Mouse (Mus musculus) kidney, embryonic 15.5 days (tissue): ENCODE data around the gene Grb7. TPM values are rescaled to one million over a fixed set of nuclear protein-coding genes. Genes with fewer than 3 reads are reported as not detected.

Experiments
- ATAC-seq: fragments of 200-750 bp; cut with Nextera tagmentation; replicated peaks from 2 replicates; pipeline ENCODE4 v1.8.0; 2017; ENCODE audit warnings: moderate TSS enrichment; ENCODE audit not compliant: low FRiP score
- H3K27ac ChIP-seq: fragments of 300-500 bp; sonication (generic); 2 replicates; pipeline ENCODE4 v1.5.1; 2015; ENCODE audit warnings: mild to moderate bottlenecking, inconsistent platforms
- H3K27me3 ChIP-seq: fragments of 300-500 bp; sonication (generic); 2 replicates; pipeline ENCODE4 v1.6.1; 2015; ENCODE audit warnings: inconsistent platforms
- H3K36me3 ChIP-seq: fragments of 300-500 bp; sonication (generic); 2 replicates; pipeline ENCODE4 v1.6.1; 2015; ENCODE audit warnings: inconsistent platforms
- H3K4me1 ChIP-seq: fragments of 300-500 bp; sonication (generic); 2 replicates; pipeline ENCODE4 v1.6.1; 2015; ENCODE audit warnings: inconsistent platforms
- H3K4me2 ChIP-seq: fragments of 300-500 bp; sonication (generic); 2 replicates; pipeline ENCODE4 v1.6.1; 2015; ENCODE audit warnings: moderate library complexity, mild to moderate bottlenecking, inconsistent platforms
- H3K4me3 ChIP-seq: fragments of 300-500 bp; sonication (generic); replicated peaks from 2 replicates; pipeline ENCODE4 v1.5.1; 2015; ENCODE audit warnings: mild to moderate bottlenecking, inconsistent platforms
- H3K9ac ChIP-seq: fragments of 300-500 bp; sonication (generic); 2 replicates; pipeline ENCODE4 v1.6.1; 2015; ENCODE audit warnings: mild to moderate bottlenecking, inconsistent platforms
- H3K9me3 ChIP-seq: fragments of 300-500 bp; sonication (generic); replicated peaks from 2 replicates; pipeline ENCODE4 v1.6.1; 2016; ENCODE audit warnings: inconsistent platforms
- WGBS: fragments of 180-500 bp; shearing (Covaris S2); methylation state at CpG from one replicate; pipeline ENCODE4 v1.1.7; 2015; ENCODE audit warnings: mixed read lengths; 5-methylcytosine and 5-hydroxymethylcytosine counted together
- polyA plus RNA-seq: library from polyadenylated mRNA; unstranded; fragments of >200 nt; fragmentation: Nextera tagmentation; extraction: Ambion mirVana; gene quantifications from 2 replicates; pipeline ENCODE4 v1.2.1, GENCODE M21; 2015

The Grb7 gene
- polyA plus RNA-seq, 1 experiment from 2014 or later: 69.8 TPM

- Histone ChIP-seq H3K27ac (peak overlapping the region; percentile 78), H3K9me3 (no peaks in the 10 kb centered on the region), H3K36me3 (no peaks in the 10 kb centered on the region), H3K27me3 (no peaks in the 10 kb centered on the region), H3K4me1 (peaks cover 40% of the 10 kb centered on the region), H3K9ac (no peak overlapping the region), H3K4me2 (no peak overlapping the region), H3K4me3 (no peak overlapping the region)
- peak; percentile 73 for ATAC-seq
- 13% methylated on average over 7 of the region's 7 CpGs for WGBS
Measured at GRCm38 (mm10) chr11:98492959-98493358, 46.8 kb downstream of the Grb7 start.

GRCm38 (mm10) chr11:98493394-98493793 is 47.2 kb downstream of the Grb7 start:
- H3K4me2 ChIP-seq: no peak overlapping the region
- no peaks in the 10 kb centered on the region for H3K27me3 ChIP-seq
- H3K4me1 ChIP-seq: peaks cover 44% of the 10 kb centered on the region
- H3K27ac ChIP-seq: peak overlapping the region; percentile 78
- ATAC-seq: no peak
- no peaks in the 10 kb centered on the region for H3K36me3 ChIP-seq
- H3K9me3 ChIP-seq: no peaks in the 10 kb centered on the region
- no peak overlapping the region for H3K4me3 ChIP-seq
- 32% methylated on average over 9 of the region's 9 CpGs for WGBS
- no peak overlapping the region for H3K9ac ChIP-seq

GRCm38 (mm10) chr11:98495176-98495719 is 49.1 kb downstream of the Grb7 start:
- H3K4me1 ChIP-seq: peaks cover 41% of the 10 kb centered on the region
- WGBS: 82% methylated on average over 5 of the region's 5 CpGs
- no peak for ATAC-seq

GRCm38 (mm10) chr11:98497388-98498288 is 51.4 kb downstream of the Grb7 start:
- H3K36me3 ChIP-seq: no peaks in the 10 kb centered on the region
- no peaks in the 10 kb centered on the region for H3K27me3 ChIP-seq
- no peak overlapping the region for H3K9ac ChIP-seq
- WGBS: 11% methylated on average over 22 of the region's 22 CpGs
- ATAC-seq: no peak
- H3K27ac ChIP-seq: peak overlapping the region; percentile 70
- H3K9me3 ChIP-seq: no peaks in the 10 kb centered on the region
- peaks cover 27% of the 10 kb centered on the region for H3K4me1 ChIP-seq
- H3K4me2 ChIP-seq: peak overlapping the region; percentile 37
- no peak overlapping the region for H3K4me3 ChIP-seq

More at GRCm38 (mm10) chr11:98495176-98495719, 49.1 kb downstream of the Grb7 start:
- H3K9me3 ChIP-seq: no peaks in the 10 kb centered on the region
- no peaks in the 10 kb centered on the region for H3K36me3 ChIP-seq
- no peak overlapping the region for H3K27ac ChIP-seq
- H3K4me2 ChIP-seq: no peak overlapping the region
- no peaks in the 10 kb centered on the region for H3K27me3 ChIP-seq
- no peak overlapping the region for H3K9ac ChIP-seq
- no peak overlapping the region for H3K4me3 ChIP-seq

GRCm38 (mm10) chr11:98504926-98505325 is 58.7 kb downstream of the Grb7 start:
- Histone ChIP-seq H3K4me3 (no peak overlapping the region), H3K9ac (no peak overlapping the region), H3K4me2 (no peak overlapping the region), H3K9me3 (no peaks in the 10 kb centered on the region), H3K27ac (no peak overlapping the region; the same call in 1 of the 2 replicates), H3K4me1 (no peaks in the 10 kb centered on the region), H3K27me3 (no peaks in the 10 kb centered on the region), H3K36me3 (no peaks in the 10 kb centered on the region)
- WGBS: 36% methylated on average over 3 of the region's 3 CpGs
- ATAC-seq: no peak

Other genes with a start within 250 kb of the Grb7 start
- gene Cdk12, start 243.3 kb upstream of the Grb7 start, polyA plus RNA-seq: 10.9 and 11.9 TPM in 2 replicates
- not detected in 2 replicates for gene Neurod2, start 116.7 kb upstream of the Grb7 start, polyA plus RNA-seq
- gene Ppp1r1b, start 98.0 kb upstream of the Grb7 start, polyA plus RNA-seq: 2.8 and 6.8 TPM in 2 replicates
- gene Stard3, start 88.0 kb upstream of the Grb7 start, polyA plus RNA-seq: 46.4 and 53.1 TPM in 2 replicates
- gene Tcap, start 62.6 kb upstream of the Grb7 start, polyA plus RNA-seq: 2.5 and 3.5 TPM in 2 replicates
- 2.7 and 3.8 TPM in 2 replicates for gene Pnmt, start 59.9 kb upstream of the Grb7 start, polyA plus RNA-seq
- gene Pgap3, start 45.9 kb upstream of the Grb7 start, polyA plus RNA-seq: 16.9 and 17.5 TPM in 2 replicates
- gene Erbb2, start 33.9 kb upstream of the Grb7 start, polyA plus RNA-seq: 46.2 and 48.0 TPM in 2 replicates
- gene Mien1, start 7.4 kb upstream of the Grb7 start, polyA plus RNA-seq: 101 and 106 TPM in 2 replicates
- gene Ikzf3, start 99.6 kb downstream of the Grb7 start, polyA plus RNA-seq: 0.43 and 0.44 TPM in 2 replicates
- 0.12 and 0.27 TPM in 2 replicates for gene Zpbp2, start 104.7 kb downstream of the Grb7 start, polyA plus RNA-seq
- 59.4 and 61.1 TPM in 2 replicates for gene Ormdl3, start 141.0 kb downstream of the Grb7 start, polyA plus RNA-seq
- not detected in 2 replicates for gene Lrrc3c, start 151.9 kb downstream of the Grb7 start, polyA plus RNA-seq
- 1.1 and 1.5 TPM in 2 replicates for gene Gm12355, start 179.3 kb downstream of the Grb7 start, polyA plus RNA-seq
- gene Gsdma3, start 180.0 kb downstream of the Grb7 start, polyA plus RNA-seq: not detected in 2 replicates
- not detected in 2 replicates for gene Gsdma2, start 200.4 kb downstream of the Grb7 start, polyA plus RNA-seq
- 0.06 and 0.13 TPM in 2 replicates for gene Gsdma, start 218.0 kb downstream of the Grb7 start, polyA plus RNA-seq
- gene Psmd3, start 236.2 kb downstream of the Grb7 start, polyA plus RNA-seq: 262 and 280 TPM in 2 replicates